Mouse (Mus musculus) forebrain, postnatal 0 days (tissue): ENCODE data around the gene Thra. TPM values are rescaled to one million over a fixed set of nuclear protein-coding genes. Genes with fewer than 3 reads are reported as not detected.

ENCODE experiments used
- ATAC-seq: fragments of 200-750 bp; cut with Nextera tagmentation; 2 replicates; pipeline ENCODE4 v1.8.0; 2017; ENCODE audit warnings: mild to moderate bottlenecking, moderate library complexity
- DNase-seq: peaks from one replicate; pipeline ENCODE4 v3.0.0-alpha.2; 2015
- H3K27ac ChIP-seq: fragments of 300-500 bp; sonication (generic); 2 replicates; pipeline ENCODE4 v1.5.1; 2014; ENCODE audit warnings: low read depth, mild to moderate bottlenecking, antibody characterized with exemption, low read length, moderate library complexity, mixed read lengths
- H3K27me3 ChIP-seq: fragments of 300-500 bp; sonication (generic); 2 replicates; pipeline ENCODE4 v1.6.1; 2014; ENCODE audit warnings: mild to moderate bottlenecking, low read length, mixed read lengths; ENCODE audit not compliant: insufficient read depth
- H3K36me3 ChIP-seq: fragments of 300-500 bp; sonication (generic); 2 replicates; pipeline ENCODE4 v1.6.1; 2014; ENCODE audit warnings: mild to moderate bottlenecking, moderate library complexity; ENCODE audit not compliant: insufficient read depth
- H3K4me1 ChIP-seq: fragments of 300-500 bp; sonication (generic); 2 replicates; pipeline ENCODE4 v1.6.1; 2014; ENCODE audit warnings: antibody characterized with exemption; ENCODE audit not compliant: insufficient read depth
- H3K4me2 ChIP-seq: fragments of 300-500 bp; sonication (generic); 2 replicates; pipeline ENCODE4 v1.6.1; 2014; ENCODE audit warnings: low read depth, mild to moderate bottlenecking, moderate library complexity
- H3K4me3 ChIP-seq: fragments of 300-500 bp; sonication (generic); 2 replicates; pipeline ENCODE4 v1.5.1; 2014; ENCODE audit warnings: low read depth, low read length, mixed read lengths
- H3K9ac ChIP-seq: fragments of 300-500 bp; sonication (generic); 2 replicates; pipeline ENCODE4 v1.6.1; 2014; ENCODE audit warnings: mild to moderate bottlenecking
- H3K9me3 ChIP-seq: fragments of 300-500 bp; sonication (generic); 2 replicates; pipeline ENCODE4 v1.6.1; 2016; ENCODE audit warnings: low read length
- CTCF ChIP-seq: sonication (generic); IDR thresholded peaks from 2 replicates; pipeline ENCODE4 v1.5.1; 2016; ENCODE audit warnings: antibody characterized with exemption, control low read depth, low read depth
- WGBS: fragments of 180-500 bp; shearing (Covaris S2); extraction: QIAGEN DNeasy Blood & Tissue Kit; methylation state at CpG from one replicate; pipeline ENCODE4 v1.1.7; 2014; 5-methylcytosine and 5-hydroxymethylcytosine counted together
- polyA plus RNA-seq: library from polyadenylated mRNA; unstranded; fragments of >200 nt; fragmentation: Nextera tagmentation; extraction: Ambion mirVana; gene quantifications from 2 replicates; pipeline ENCODE4 v1.2.1, GENCODE M21; 2015
- total RNA-seq: library from RNA; depleted of rRNA; stranded (reverse); fragments of >200 nt; gene quantifications from 2 replicates; pipeline ENCODE4 v1.2.3, GENCODE M21; 2014

Gene Thra
- total and polyA plus RNA-seq, 2 experiments from 2014 or later: 233 to 1,003 TPM

GRCm38 (mm10) chr11:98738925-98739324 is 1.5 kb upstream of the Thra start:
- TF ChIP-seq CTCF: no peak

GRCm38 (mm10) chr11:98740026-98740392 is 429 bp upstream of the Thra start:
- WGBS: 3% methylated on average over 8 of the region's 8 CpGs
- peak; percentile 12; the same call in 1 of the 2 replicates for ATAC-seq

More at GRCm38 (mm10) chr11:98738925-98739324, 1.5 kb upstream of the Thra start:
- Histone ChIP-seq H3K4me2 (peak overlapping the region; percentile 38), H3K36me3 (no peaks in the 10 kb centered on the region), H3K27me3 (no peaks in the 10 kb centered on the region), H3K27ac (peak overlapping the region; percentile 99), H3K9me3 (no peaks in the 10 kb centered on the region), H3K4me1 (peaks cover 22% of the 10 kb centered on the region), H3K9ac (peak overlapping the region; percentile 37; the same call in 1 of the 2 replicates), H3K4me3 (no peak overlapping the region)
- ATAC-seq (no peak), DNase-seq (no peak)
- 59% methylated on average over 9 of the region's 9 CpGs for WGBS

GRCm38 (mm10) chr11:98741051-98741620 is 698 bp downstream of the Thra start:
- no peaks in the 10 kb centered on the region for H3K36me3 ChIP-seq
- peak overlapping the region; percentile 99 for H3K27ac ChIP-seq
- peak overlapping the region; percentile 99 for H3K9ac ChIP-seq
- peaks cover 44% of the 10 kb centered on the region for H3K4me1 ChIP-seq
- H3K9me3 ChIP-seq: no peaks in the 10 kb centered on the region
- H3K4me3 ChIP-seq: peak overlapping the region; percentile 97
- DNase-seq: peak; percentile 70
- peak overlapping the region; percentile 94 for H3K4me2 ChIP-seq
- no peaks in the 10 kb centered on the region for H3K27me3 ChIP-seq
- 2% methylated on average over 17 of the region's 17 CpGs for WGBS
- no peak for TF ChIP-seq CTCF
- no peak for ATAC-seq

More at GRCm38 (mm10) chr11:98740026-98740392, 429 bp upstream of the Thra start:
- H3K9me3 ChIP-seq: no peaks in the 10 kb centered on the region
- H3K9ac ChIP-seq: peak overlapping the region; percentile 99
- peak overlapping the region; percentile 97 for H3K4me3 ChIP-seq
- no peaks in the 10 kb centered on the region for H3K27me3 ChIP-seq
- H3K4me1 ChIP-seq: peaks cover 33% of the 10 kb centered on the region
- peak overlapping the region; percentile 94 for H3K4me2 ChIP-seq
- no peak for DNase-seq
- H3K27ac ChIP-seq: peak overlapping the region; percentile 99
- H3K36me3 ChIP-seq: no peaks in the 10 kb centered on the region
- no peak for TF ChIP-seq CTCF

DNA sequence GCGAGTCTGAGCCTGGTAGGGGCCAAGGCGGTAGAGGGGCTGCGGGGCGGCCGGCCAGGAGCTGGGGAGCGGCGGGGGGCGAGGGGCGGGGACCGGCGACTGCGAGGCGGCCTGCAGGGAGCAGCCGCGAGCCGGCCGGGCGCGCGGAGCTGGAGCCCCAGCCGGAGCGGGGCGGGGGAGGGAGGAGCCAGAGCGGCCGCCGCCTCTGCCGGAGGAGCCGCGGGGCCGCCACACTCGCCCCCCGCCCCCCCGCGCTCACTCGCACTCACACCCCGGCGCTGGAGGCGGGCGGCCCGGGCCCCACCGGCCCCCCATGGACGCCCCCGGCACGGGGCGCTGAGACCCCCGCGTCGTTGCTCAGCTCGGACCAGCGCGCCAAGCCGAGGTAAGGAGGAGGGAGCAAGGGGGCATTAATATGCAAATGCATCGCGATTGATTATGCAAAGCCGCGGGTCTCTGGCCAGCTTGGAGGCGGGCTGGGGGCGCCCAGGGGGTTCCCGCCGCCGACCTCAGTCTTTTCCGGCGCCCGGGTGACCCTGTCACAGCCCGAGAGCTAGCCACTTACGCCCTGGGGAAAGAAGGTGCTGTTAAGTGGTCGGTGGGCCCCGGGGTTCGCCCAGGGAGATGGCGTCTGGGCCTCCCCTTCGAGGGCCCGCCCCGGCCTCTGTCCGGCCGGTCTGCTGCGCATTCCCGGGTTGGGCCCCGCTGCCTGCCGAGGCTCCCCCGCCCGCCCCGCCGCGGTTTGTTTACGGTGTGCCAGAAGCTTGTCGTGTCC is 1.4 kb downstream of the Thra start:
- H3K27me3 ChIP-seq: no peaks in the 10 kb centered on the region
- peak overlapping the region; percentile 97 for H3K4me3 ChIP-seq
- ATAC-seq: peak; percentile 70
- H3K36me3 ChIP-seq: no peaks in the 10 kb centered on the region
- peak overlapping the region; percentile 99 for H3K27ac ChIP-seq
- no peak for TF ChIP-seq CTCF
- peaks cover 51% of the 10 kb centered on the region for H3K4me1 ChIP-seq
- no peaks in the 10 kb centered on the region for H3K9me3 ChIP-seq
- peak overlapping the region; percentile 94 for H3K4me2 ChIP-seq
- peak overlapping the region; percentile 99 for H3K9ac ChIP-seq
- WGBS: 4% methylated on average over 75 of the region's 86 CpGs
- DNase-seq: peak; percentile 88

- no peaks in the 10 kb centered on the region for H3K27me3 ChIP-seq
- H3K4me1 ChIP-seq: peaks cover 55% of the 10 kb centered on the region
- H3K9ac ChIP-seq: peak overlapping the region; percentile 99
- peak overlapping the region; percentile 97 for H3K4me3 ChIP-seq
- ATAC-seq: peak; percentile 9; the same call in 1 of the 2 replicates
- H3K9me3 ChIP-seq: no peaks in the 10 kb centered on the region
- TF ChIP-seq CTCF: no peak
- peak overlapping the region; percentile 99 for H3K27ac ChIP-seq
- 3% methylated on average over 20 of the region's 21 CpGs for WGBS
- no peaks in the 10 kb centered on the region for H3K36me3 ChIP-seq
- peak overlapping the region; percentile 94 for H3K4me2 ChIP-seq
- DNase-seq: peak; percentile 73
These were observed 2.2 kb downstream of the Thra start for GRCm38 (mm10) chr11:98742397-98743291.

- Histone ChIP-seq H3K9me3 (no peaks in the 10 kb centered on the region), H3K4me1 (peaks cover 59% of the 10 kb centered on the region), H3K27me3 (no peaks in the 10 kb centered on the region), H3K27ac (peak overlapping the region; percentile 99), H3K4me2 (peak overlapping the region; percentile 94), H3K9ac (peak overlapping the region; percentile 99), H3K36me3 (no peaks in the 10 kb centered on the region), H3K4me3 (peak overlapping the region; percentile 97)
- no peak for DNase-seq
- under 1% methylated on average over 9 of the region's 9 CpGs for WGBS
- ATAC-seq: no peak
- no peak for TF ChIP-seq CTCF
These were observed 3.4 kb downstream of the Thra start for GRCm38 (mm10) chr11:98743655-98744345.
